ENCODE assay signal across 8 mouse cellular contexts in the genomic region with DNA sequence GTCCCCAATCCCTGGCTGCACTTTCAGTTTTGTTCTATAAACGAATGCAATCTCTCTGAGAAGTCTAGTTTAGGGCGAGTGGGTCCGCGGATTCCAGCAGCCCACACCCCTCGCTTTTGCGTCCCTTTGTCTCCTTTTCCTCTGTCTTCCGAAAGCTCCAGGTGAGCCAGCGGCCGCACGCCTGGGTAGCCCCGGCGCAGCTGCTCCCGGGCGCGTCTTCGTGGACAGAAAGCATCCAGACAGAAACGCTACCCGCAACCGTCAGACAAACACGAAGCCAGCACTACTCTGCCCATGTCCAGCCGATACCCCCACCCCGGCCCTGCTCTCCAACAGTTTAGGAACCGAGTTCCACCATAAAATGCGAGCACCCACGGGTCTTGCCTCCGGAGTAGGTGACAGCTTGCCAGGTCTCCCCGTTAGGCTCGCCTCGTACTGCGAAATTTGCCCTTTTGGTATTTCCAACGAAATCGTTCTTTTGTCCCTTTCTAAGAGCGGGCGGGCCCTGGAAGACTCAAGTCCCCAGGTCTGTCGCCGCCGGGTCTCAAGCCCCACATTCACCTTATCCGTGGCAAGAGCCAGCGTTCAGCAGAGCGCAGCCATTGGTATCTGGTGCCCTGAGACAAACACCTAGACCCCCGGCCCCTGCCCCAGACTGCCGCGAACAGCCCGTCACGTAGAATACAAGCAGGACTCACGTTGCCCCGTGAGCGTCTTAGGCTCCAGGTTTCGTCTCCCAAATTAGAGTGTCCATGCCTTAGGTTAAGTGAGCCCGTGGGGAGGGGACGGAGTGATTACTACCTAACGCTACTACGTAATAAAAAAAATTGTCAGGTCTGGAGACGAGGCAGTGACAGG. TPM values are rescaled to one million over a fixed set of nuclear protein-coding genes. Genes with fewer than 3 reads are reported as not detected.
DNase-seq lines count a peak whose midpoint lies in the region; ATAC-seq lines count a peak whose summit lies in the region.

No protein-coding gene starts in this region.

- ATAC-seq in heart, embryonic 11.5 days (replicated peaks; ENCODE audit: insufficient number of reproducible peaks, low FRiP score, low TSS enrichment): no peak
- no peak for ATAC-seq in kidney, embryonic 15.5 days (replicated peaks; ENCODE audit: low FRiP score)
- ATAC-seq in midbrain, embryonic 14.5 days (ENCODE audit: low FRiP score, low TSS enrichment): no peak
- no peak for ATAC-seq in erythroblast, adult 5-6 weeks (replicated peaks; ENCODE audit: low FRiP score, poor library complexity, severe bottlenecking)

- peak overlapping the region; percentile 30 for H3K4me3 ChIP-seq in heart, embryonic 11.5 days (ENCODE audit: low read depth, low read length)
- peak overlapping the region; percentile 22 for H3K4me3 ChIP-seq in kidney, embryonic 15.5 days (replicated peaks)
- H3K4me3 ChIP-seq in midbrain, embryonic 14.5 days (replicated peaks; ENCODE audit: low read depth, low read length): 0 out of 2 replicates have a peak overlapping the region, but pooled peaks have one; percentile 17

- no peaks in the 10 kb centered on the region for H3K9me3 ChIP-seq in heart, embryonic 11.5 days (replicated peaks; ENCODE audit: control insufficient read depth, low read length)
- H3K9me3 ChIP-seq in kidney, embryonic 15.5 days (replicated peaks): no peaks in the 10 kb centered on the region
- no peaks in the 10 kb centered on the region for H3K9me3 ChIP-seq in midbrain, embryonic 14.5 days (ENCODE audit: control insufficient read depth, low read length)

- H3K4me1 ChIP-seq in heart, embryonic 11.5 days (ENCODE audit: control insufficient read depth, insufficient read depth, low read length): peaks cover 21% of the 10 kb centered on the region
- H3K4me1 ChIP-seq in kidney, embryonic 15.5 days: peaks cover 38% of the 10 kb centered on the region
- H3K4me1 ChIP-seq in midbrain, embryonic 14.5 days (ENCODE audit: control insufficient read depth, insufficient read depth, low read length): peaks cover 12% of the 10 kb centered on the region; the same call in 1 of the 2 replicates

- peak overlapping the region; percentile 50 for H3K4me2 ChIP-seq in heart, embryonic 11.5 days
- H3K4me2 ChIP-seq in kidney, embryonic 15.5 days: peak overlapping the region; percentile 39
- H3K4me2 ChIP-seq in midbrain, embryonic 14.5 days (ENCODE audit: low read length): peak overlapping the region; percentile 30

- under 1% methylated on average over 54 of the region's 54 CpGs for WGBS in heart, embryonic 11.5 days (ENCODE audit: insufficient replicate concordance)
- under 1% methylated on average over 54 of the region's 54 CpGs for WGBS in kidney, embryonic 15.5 days
- under 1% methylated on average over 54 of the region's 54 CpGs for WGBS in midbrain, embryonic 14.5 days

- DNase-seq in frontal cortex, postnatal 36 days (ENCODE audit: low spot score in 2 of 2): peak; percentile 21 to 25
- no peak for DNase-seq in frontal cortex, postnatal 10 days (ENCODE audit: low spot score in 2 of 2)
- DNase-seq in R1 (ENCODE audit: low read depth, low spot score): peak; percentile 58
- DNase-seq in midbrain, embryonic 14.5 days: peak; percentile 64
- no peak for DNase-seq in left cerebral cortex, postnatal 4 days

- H3K27ac ChIP-seq in heart, embryonic 11.5 days (ENCODE audit: low read depth, low read length): no peak overlapping the region
- no peak overlapping the region for H3K27ac ChIP-seq in kidney, embryonic 15.5 days
- no peak overlapping the region for H3K27ac ChIP-seq in midbrain, embryonic 14.5 days (replicated peaks; ENCODE audit: low read depth, low read length)

- peaks cover 83% of the 10 kb centered on the region for H3K27me3 ChIP-seq in heart, embryonic 11.5 days (ENCODE audit: control insufficient read depth, insufficient read depth, low read length)
- H3K27me3 ChIP-seq in kidney, embryonic 15.5 days: peaks cover 98% of the 10 kb centered on the region
- H3K27me3 ChIP-seq in midbrain, embryonic 14.5 days (ENCODE audit: control insufficient read depth, insufficient read depth, low read length): peaks cover 80% of the 10 kb centered on the region

- H3K9ac ChIP-seq in heart, embryonic 11.5 days (ENCODE audit: low read depth, low read length): no peak overlapping the region
- H3K9ac ChIP-seq in kidney, embryonic 15.5 days: no peak overlapping the region
- no peak overlapping the region for H3K9ac ChIP-seq in midbrain, embryonic 14.5 days (replicated peaks; ENCODE audit: low read length)

- intact Hi-C loops in left cerebral cortex, postnatal 4 days (cut with DNase I): loop anchor here (5.0 kb wide), 1 partner anchor 243 kb away; no protein-coding TSS in a partner anchor

- H3K36me3 ChIP-seq in heart, embryonic 11.5 days (ENCODE audit: control insufficient read depth, insufficient read depth, low read length): no peaks in the 10 kb centered on the region
- H3K36me3 ChIP-seq in kidney, embryonic 15.5 days: no peaks in the 10 kb centered on the region
- H3K36me3 ChIP-seq in midbrain, embryonic 14.5 days (ENCODE audit: control insufficient read depth, insufficient read depth, low read length): no peaks in the 10 kb centered on the region

RNA-seq across cellular contexts. Expression of a gene that starts 0.9 kb away (rescaled TPM):
- 0.27 and 0.59 TPM in 2 replicates for polyA plus RNA-seq in heart, embryonic 11.5 days (2014; fragmentation: Nextera tagmentation; extraction: Ambion mirVana)
- not detected in 2 replicates for polyA plus RNA-seq in kidney, embryonic 15.5 days (2015; fragmentation: Nextera tagmentation; extraction: Ambion mirVana)
- polyA plus RNA-seq in midbrain, embryonic 14.5 days (2014; fragmentation: Nextera tagmentation; extraction: Ambion mirVana): 0.26 TPM in 1 of 2 replicates, not detected in the other
- 1 to 10 TPM; 1.7 to 4.8 TPM for total RNA-seq in left cerebral cortex, postnatal 4 days (2021)
- not detected in 2 replicates for total RNA-seq in erythroblast, adult 5-6 weeks (2015; ENCODE audit: low replicate concordance)
- total RNA-seq in erythroblast, adult 5-6 weeks (2017; ENCODE audit: low replicate concordance): not detected in 2 replicates

Comparison
In these comparisons a context has a peak if more than half of its experiments do, and no peak if none do; other contexts are left out.
1. DNase-seq: peak in frontal cortex, postnatal 36 days (2 of 2), R1 (single experiment) and midbrain, embryonic 14.5 days (single experiment); none in frontal cortex, postnatal 10 days (0 of 2) and left cerebral cortex, postnatal 4 days (single experiment).
2. Peak in every context shown above with its lines, with median percentiles within 50 percentile points of each other: H3K4me2 ChIP-seq and H3K4me3 ChIP-seq.